Mouse (Mus musculus) G1E (cell line): ENCODE measurements at regions not wholly inside any gene's neighbourhood (a gene's known extent, or its start where the extent isn't known, plus 50 kb on each side); places are given as distances from the start of the nearest gene placed in this dataset.

Source experiments
- ATAC-seq: 2 replicates; pipeline ENCODE4 v1.8.0; 2016; ENCODE audit warnings: mild to moderate bottlenecking; ENCODE audit not compliant: insufficient number of reproducible peaks, poor library complexity, low FRiP score, severe bottlenecking; ENCODE audit errors: extremely low read depth
- DNase-seq: peaks from one replicate; pipeline ENCODE4 v3.0.0; 2012; ENCODE audit warnings: low spot score
- H3K27me3 ChIP-seq: 2 replicates; pipeline ENCODE4 v1.6.1; 2012; ENCODE audit warnings: mild to moderate bottlenecking, low read length, inconsistent platforms; ENCODE audit not compliant: insufficient read depth
- H3K36me3 ChIP-seq: replicated peaks from 2 replicates; pipeline ENCODE3; 2012; ENCODE audit warnings: mild to moderate bottlenecking, inconsistent platforms
- H3K4me1 ChIP-seq: 2 replicates; pipeline ENCODE4 v1.6.1; 2012; ENCODE audit warnings: low read depth, low read length, inconsistent platforms, mixed read lengths; ENCODE audit not compliant: insufficient read depth
- H3K4me3 ChIP-seq: 2 replicates; pipeline ENCODE4 v1.5.1; 2012; ENCODE audit warnings: low read depth, mild to moderate bottlenecking, inconsistent platforms, low read length, moderate library complexity, mixed read lengths
- H3K9me3 ChIP-seq: replicated peaks from 2 replicates; pipeline ENCODE4 v1.6.1; 2012; ENCODE audit warnings: inconsistent platforms
- CTCF ChIP-seq: IDR thresholded peaks from 2 replicates; pipeline ENCODE4 v1.5.1; 2012; ENCODE audit warnings: low read depth, low read length, inconsistent platforms, mixed read lengths
- GATA1 ChIP-seq: IDR thresholded peaks from 2 replicates; pipeline ENCODE4 v1.6.1; 2012; ENCODE audit warnings: borderline replicate concordance, low read length, inconsistent platforms, mixed read lengths
- GATA2 ChIP-seq: IDR thresholded peaks from 2 replicates; pipeline ENCODE4 v1.6.1; 2012; ENCODE audit warnings: low read depth, low read length, inconsistent platforms, borderline replicate concordance
- POLR2AphosphoS5 ChIP-seq: IDR thresholded peaks from 2 replicates; pipeline ENCODE4 v1.6.1; 2012; ENCODE audit warnings: low read depth, low read length, inconsistent platforms; ENCODE audit not compliant: insufficient replicate concordance
- TAL1 ChIP-seq: conservative IDR thresholded peaks from 2 replicates; pipeline ENCODE4 v1.6.1; 2012; ENCODE audit warnings: low read depth, low read length, inconsistent platforms, mixed read lengths

GRCm38 (mm10) chr10:67694751-67695150 lies 146.0 kb upstream of the Ado start:
- H3K27me3 ChIP-seq: no peaks in the 10 kb centered on the region
- no peaks in the 10 kb centered on the region for H3K36me3 ChIP-seq
- H3K4me3 ChIP-seq: no peak overlapping the region
- H3K4me1 ChIP-seq: no peaks in the 10 kb centered on the region
- TF ChIP-seq GATA2: no peak
- no peak for TF ChIP-seq GATA1
- TF ChIP-seq TAL1: no peak
- TF ChIP-seq POLR2AphosphoS5: no peak
- TF ChIP-seq CTCF: no peak
- DNase-seq (no peak), ATAC-seq (no peak)
- peaks cover 10% of the 10 kb centered on the region for H3K9me3 ChIP-seq

- H3K9me3 ChIP-seq: peaks cover 10% of the 10 kb centered on the region
- H3K4me3 ChIP-seq: no peak overlapping the region
- no peaks in the 10 kb centered on the region for H3K36me3 ChIP-seq
- no peak for DNase-seq
- ATAC-seq: no peak
- H3K27me3 ChIP-seq: no peaks in the 10 kb centered on the region
- H3K4me1 ChIP-seq: no peaks in the 10 kb centered on the region
- TF ChIP-seq GATA1 (no peak), GATA2 (no peak)
Measured at GRCm38 (mm10) chr10:67693586-67693985, 144.8 kb upstream of the Ado start.

- Histone ChIP-seq H3K4me1 (no peaks in the 10 kb centered on the region), H3K4me3 (no peak overlapping the region), H3K36me3 (no peaks in the 10 kb centered on the region), H3K27me3 (no peaks in the 10 kb centered on the region), H3K9me3 (0 out of 2 replicates have a peak, but pooled peaks cover 2% of the 10 kb centered on the region)
- ATAC-seq: no peak
- TF ChIP-seq GATA2 (no peak), POLR2AphosphoS5 (no peak), GATA1 (no peak), TAL1 (no peak), CTCF (no peak)
- DNase-seq: no peak
Measured at GRCm38 (mm10) chr10:67689944-67690670, 141.4 kb upstream of the Ado start.

- H3K36me3 ChIP-seq: no peaks in the 10 kb centered on the region
- ATAC-seq (no peak), DNase-seq (no peak)
- H3K9me3 ChIP-seq: peaks cover 7% of the 10 kb centered on the region
- no peaks in the 10 kb centered on the region for H3K4me1 ChIP-seq
- H3K27me3 ChIP-seq: no peaks in the 10 kb centered on the region
- no peak overlapping the region for H3K4me3 ChIP-seq
- TF ChIP-seq GATA2: no peak
- no peak for TF ChIP-seq GATA1
- no peak for TF ChIP-seq TAL1
- TF ChIP-seq POLR2AphosphoS5: no peak
- TF ChIP-seq CTCF: no peak
Measured at GRCm38 (mm10) chr10:67679382-67679781, 130.6 kb upstream of the Ado start.

- ATAC-seq: no peak
Measured at GRCm38 (mm10) chr10:67673450-67673849, 124.7 kb upstream of the Ado start.

GRCm38 (mm10) chr10:67672281-67672680 lies 123.5 kb upstream of the Ado start:
- no peaks in the 10 kb centered on the region for H3K27me3 ChIP-seq
- no peaks in the 10 kb centered on the region for H3K36me3 ChIP-seq
- DNase-seq: no peak
- peaks cover 19% of the 10 kb centered on the region for H3K9me3 ChIP-seq
- TF ChIP-seq TAL1 (no peak), GATA2 (no peak), GATA1 (no peak), CTCF (no peak), POLR2AphosphoS5 (no peak)
- ATAC-seq: no peak
- H3K4me3 ChIP-seq: no peak overlapping the region
- no peaks in the 10 kb centered on the region for H3K4me1 ChIP-seq

More at GRCm38 (mm10) chr10:67673450-67673849, 124.7 kb upstream of the Ado start:
- Histone ChIP-seq H3K36me3 (no peaks in the 10 kb centered on the region), H3K9me3 (peaks cover 19% of the 10 kb centered on the region), H3K4me1 (no peaks in the 10 kb centered on the region), H3K27me3 (no peaks in the 10 kb centered on the region), H3K4me3 (no peak overlapping the region)
- TF ChIP-seq POLR2AphosphoS5: no peak
- TF ChIP-seq GATA1: no peak
- no peak for TF ChIP-seq TAL1
- no peak for TF ChIP-seq GATA2
- no peak for DNase-seq
